Mouse (Mus musculus): Measurements from ENCODE around the gene Rnf186. TPM values are rescaled to one million over a fixed set of nuclear protein-coding genes. Genes with fewer than 3 reads are reported as not detected.

Gene Rnf186
- polyA plus RNA-seq (2014; fragmentation: Nextera tagmentation; extraction: Ambion mirVana), result not detected in 2 replicates

GRCm38 (mm10) chr4:138966866-138967265 is at the start of gene Rnf186:
TSS of gene Rnf186 (plus strand) at chr4:138967112.
- H3K27ac ChIP-seq (replicated peaks in 1 of 2; ENCODE audit: control insufficient read depth in 1 of 2, insufficient read depth in 1 of 2, low read depth in 2 of 2, low read length in 2 of 2), result no peak within 1 kb of the TSS
- H3K9me3 ChIP-seq (ENCODE audit: control insufficient read depth, low read length), result no peaks in the 10 kb centered on the region
- H3K4me3 ChIP-seq (ENCODE audit: control insufficient read depth in 1 of 2, insufficient read depth in 1 of 2, low read depth in 1 of 2, low read length in 2 of 2), result no peak within 1 kb of the TSS
- H3K4me2 ChIP-seq (ENCODE audit: low read length), result no peak within 1 kb of the TSS
- WGBS, result 88% methylated on average over 13 of the region's 13 CpGs
- no peak within 1 kb of the TSS for H3K9ac ChIP-seq (ENCODE audit: low read length)
- ATAC-seq (ENCODE audit: insufficient number of reproducible peaks, insufficient read depth, low FRiP score, low read depth), result no peak
- H3K27me3 ChIP-seq (ENCODE audit: control insufficient read depth, insufficient read depth, low read length), result no peaks in the 10 kb centered on the region
- H3K36me3 ChIP-seq (ENCODE audit: control insufficient read depth, insufficient read depth, low read length), result no peaks in the 10 kb centered on the region
- H3K4me1 ChIP-seq (ENCODE audit: control insufficient read depth in 2 of 2, insufficient read depth in 2 of 2, low read length in 2 of 2), result peaks cover 10 to 12% of the 10 kb centered on the region in 2 experiments

DNA sequence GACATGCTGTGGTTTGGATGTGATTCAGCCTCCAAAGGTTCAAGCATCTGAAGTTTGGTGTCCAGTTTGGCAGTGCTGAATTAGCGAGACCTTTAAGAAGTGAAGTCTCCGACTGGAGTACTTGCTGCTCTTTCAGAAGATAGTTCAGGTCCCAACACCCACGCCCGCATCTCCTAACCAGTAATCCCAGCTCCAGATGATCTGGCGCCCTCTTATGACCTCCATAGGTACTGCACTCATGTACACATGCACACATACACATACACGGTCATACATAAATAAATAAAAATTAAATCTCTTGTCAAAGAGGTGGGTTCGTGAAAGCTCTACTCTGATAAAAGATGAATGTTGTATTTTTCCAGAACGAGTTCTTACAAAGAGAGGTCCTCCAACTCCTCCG is 49.6 kb upstream of the Rnf186 start:
- peaks cover 7% of the 10 kb centered on the region for H3K27me3 ChIP-seq (ENCODE audit: control insufficient read depth, insufficient read depth, low read length)
- H3K27ac ChIP-seq (replicated peaks in 1 of 2; ENCODE audit: control insufficient read depth in 1 of 2, insufficient read depth in 1 of 2, low read depth in 2 of 2, low read length in 2 of 2), result no peak overlapping the region
- H3K36me3 ChIP-seq (ENCODE audit: control insufficient read depth, insufficient read depth, low read length), result no peaks in the 10 kb centered on the region
- 0 out of 2 replicates have a peak, but pooled peaks cover 3% of the 10 kb centered on the region for H3K9me3 ChIP-seq (ENCODE audit: control insufficient read depth, low read length)
- no peak for ATAC-seq (ENCODE audit: insufficient number of reproducible peaks, insufficient read depth, low FRiP score, low read depth)
- peaks cover 3 to 6% of the 10 kb centered on the region in 2 experiments; a peak in 3 of 4 replicates for H3K4me1 ChIP-seq (ENCODE audit: control insufficient read depth in 2 of 2, insufficient read depth in 2 of 2, low read length in 2 of 2)
- H3K4me2 ChIP-seq (ENCODE audit: low read length), result no peak overlapping the region
- H3K4me3 ChIP-seq (ENCODE audit: control insufficient read depth in 1 of 2, insufficient read depth in 1 of 2, low read depth in 1 of 2, low read length in 2 of 2), result no peak overlapping the region
- 82% methylated on average over 9 of the region's 9 CpGs for WGBS
- no peak overlapping the region for H3K9ac ChIP-seq (ENCODE audit: low read length)

DNA sequence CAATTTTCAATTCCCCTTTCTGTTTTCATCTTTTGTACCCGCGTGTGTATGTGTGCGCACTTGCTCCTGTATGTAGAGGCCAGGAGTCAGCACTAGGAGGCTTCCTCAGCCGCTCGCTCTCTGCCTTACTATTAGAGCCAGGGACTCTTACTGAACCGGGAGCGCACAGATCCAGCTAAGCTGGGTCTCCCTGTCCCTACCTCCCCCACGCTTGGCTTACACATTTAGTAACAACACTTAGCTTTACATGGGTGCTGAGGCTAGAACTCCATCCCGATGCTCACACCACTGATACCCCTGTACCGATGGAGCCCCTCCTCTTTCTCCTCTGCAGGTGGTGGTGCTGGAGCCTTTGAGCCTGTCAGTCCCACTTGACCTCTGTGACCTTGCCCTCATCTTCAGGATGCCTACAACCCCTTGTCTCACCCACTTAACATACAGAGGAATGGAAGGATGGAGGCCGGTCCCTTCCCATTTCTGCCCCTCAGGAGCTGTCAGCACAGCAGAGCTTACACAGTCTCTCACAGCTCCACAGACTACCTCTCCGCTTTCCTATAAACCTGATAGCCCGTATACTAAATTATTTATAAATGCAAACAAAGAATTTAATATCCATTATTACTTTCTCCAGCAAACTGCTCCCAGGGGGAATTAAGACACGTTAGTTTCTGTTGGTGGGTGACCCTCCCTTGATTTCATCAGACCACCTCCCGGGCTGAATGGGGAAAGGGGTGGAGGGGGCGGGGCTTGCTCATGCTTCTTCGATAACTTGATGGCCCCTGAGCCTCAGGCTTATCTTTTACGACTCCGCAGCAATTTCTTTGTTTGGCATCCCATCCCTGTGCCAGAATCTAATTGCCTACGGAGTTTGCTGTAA is 45.4 kb upstream of the Rnf186 start:
- no peak overlapping the region for H3K27ac ChIP-seq (replicated peaks in 1 of 2; ENCODE audit: control insufficient read depth in 1 of 2, insufficient read depth in 1 of 2, low read depth in 2 of 2, low read length in 2 of 2)
- H3K4me1 ChIP-seq (ENCODE audit: control insufficient read depth in 2 of 2, insufficient read depth in 2 of 2, low read length in 2 of 2), result no peaks in the 10 kb centered on the region
- H3K36me3 ChIP-seq (ENCODE audit: control insufficient read depth, insufficient read depth, low read length), result no peaks in the 10 kb centered on the region
- H3K9ac ChIP-seq (ENCODE audit: low read length), result no peak overlapping the region
- 0 out of 2 replicates have a peak, but pooled peaks cover 3% of the 10 kb centered on the region for H3K9me3 ChIP-seq (ENCODE audit: control insufficient read depth, low read length)
- 34% methylated on average over 20 of the region's 20 CpGs for WGBS
- no peak for ATAC-seq (ENCODE audit: insufficient number of reproducible peaks, insufficient read depth, low FRiP score, low read depth)
- peaks cover 7% of the 10 kb centered on the region for H3K27me3 ChIP-seq (ENCODE audit: control insufficient read depth, insufficient read depth, low read length)
- 0 out of 4 replicates have a peak overlapping the region, but pooled peaks of 1 of the 2 experiments have one; percentile 9 for H3K4me3 ChIP-seq (ENCODE audit: control insufficient read depth in 1 of 2, insufficient read depth in 1 of 2, low read depth in 1 of 2, low read length in 2 of 2)
- peak overlapping the region; percentile 50 for H3K4me2 ChIP-seq (ENCODE audit: low read length)

DNA sequence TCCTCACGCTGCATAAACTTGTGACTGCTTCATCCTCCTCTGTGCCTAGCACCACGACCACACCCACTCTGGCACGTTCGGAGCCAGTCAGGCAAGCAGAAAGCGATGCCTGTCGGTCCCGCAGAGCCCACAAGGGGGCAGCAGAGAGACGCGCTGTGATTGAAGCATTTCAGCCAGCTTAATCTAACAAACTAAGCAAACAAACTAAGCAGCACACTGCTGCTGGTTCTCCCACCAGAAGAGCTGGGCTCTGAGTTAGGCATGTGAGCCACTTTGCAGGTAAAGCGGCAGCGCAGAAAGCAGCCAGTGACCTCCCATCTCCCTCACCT is 44.8 kb upstream of the Rnf186 start:
- 2% methylated on average over 11 of the region's 11 CpGs for WGBS
- no peak overlapping the region for H3K27ac ChIP-seq (replicated peaks in 1 of 2; ENCODE audit: control insufficient read depth in 1 of 2, insufficient read depth in 1 of 2, low read depth in 2 of 2, low read length in 2 of 2)
- no peaks in the 10 kb centered on the region for H3K4me1 ChIP-seq (ENCODE audit: control insufficient read depth in 2 of 2, insufficient read depth in 2 of 2, low read length in 2 of 2)
- H3K36me3 ChIP-seq (ENCODE audit: control insufficient read depth, insufficient read depth, low read length), result no peaks in the 10 kb centered on the region
- ATAC-seq (ENCODE audit: insufficient number of reproducible peaks, insufficient read depth, low FRiP score, low read depth), result 0 out of 2 replicates have a peak, but pooled peaks have one; percentile 50
- H3K4me2 ChIP-seq (ENCODE audit: low read length), result peak overlapping the region; percentile 50
- H3K4me3 ChIP-seq (ENCODE audit: control insufficient read depth in 1 of 2, insufficient read depth in 1 of 2, low read depth in 1 of 2, low read length in 2 of 2), result 0 out of 4 replicates have a peak overlapping the region, but pooled peaks of 1 of the 2 experiments have one; percentile 9
- 0 out of 2 replicates have a peak, but pooled peaks cover 2% of the 10 kb centered on the region for H3K9me3 ChIP-seq (ENCODE audit: control insufficient read depth, low read length)
- H3K9ac ChIP-seq (ENCODE audit: low read length), result no peak overlapping the region
- H3K27me3 ChIP-seq (ENCODE audit: control insufficient read depth, insufficient read depth, low read length), result peaks cover 7% of the 10 kb centered on the region

GRCm38 (mm10) chr4:138925561-138925960 is 41.4 kb upstream of the Rnf186 start:
- Histone ChIP-seq H3K27me3 (ENCODE audit: control insufficient read depth, insufficient read depth, low read length) (peaks cover 10% of the 10 kb centered on the region), H3K9ac (ENCODE audit: low read length) (no peak overlapping the region), H3K36me3 (ENCODE audit: control insufficient read depth, insufficient read depth, low read length) (no peaks in the 10 kb centered on the region), H3K27ac (replicated peaks in 1 of 2; ENCODE audit: control insufficient read depth in 1 of 2, insufficient read depth in 1 of 2, low read depth in 2 of 2, low read length in 2 of 2) (no peak overlapping the region), H3K9me3 (ENCODE audit: control insufficient read depth, low read length) (no peaks in the 10 kb centered on the region), H3K4me2 (ENCODE audit: low read length) (no peak overlapping the region), H3K4me3 (ENCODE audit: control insufficient read depth in 1 of 2, insufficient read depth in 1 of 2, low read depth in 1 of 2, low read length in 2 of 2) (no peak overlapping the region), H3K4me1 (ENCODE audit: control insufficient read depth in 2 of 2, insufficient read depth in 2 of 2, low read length in 2 of 2) (no peaks in the 10 kb centered on the region)
- WGBS, result 19% methylated on average over 2 of the region's 2 CpGs
- no peak for ATAC-seq (ENCODE audit: insufficient number of reproducible peaks, insufficient read depth, low FRiP score, low read depth)

DNA sequence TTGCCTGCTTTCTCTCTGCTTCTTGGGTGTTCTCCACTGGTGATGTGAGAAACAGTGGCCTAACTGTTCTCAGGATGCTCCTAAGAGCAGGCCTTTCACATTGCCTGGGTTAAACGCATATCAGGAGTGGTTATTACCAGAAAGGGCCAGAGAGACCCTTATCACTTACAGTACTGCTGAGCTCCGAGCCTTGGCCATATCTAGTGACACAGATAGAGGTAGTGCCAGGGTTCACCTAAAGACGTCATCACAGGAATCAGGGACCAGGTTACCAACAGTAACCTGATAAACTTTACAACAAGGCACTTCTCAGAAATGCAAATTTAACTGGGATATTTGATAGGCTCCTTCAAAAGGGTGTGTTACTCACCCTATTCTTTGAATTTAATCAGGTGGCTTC is 33.0 kb upstream of the Rnf186 start:
- Histone ChIP-seq H3K27me3 (ENCODE audit: control insufficient read depth, insufficient read depth, low read length) (no peaks in the 10 kb centered on the region), H3K9me3 (ENCODE audit: control insufficient read depth, low read length) (no peaks in the 10 kb centered on the region), H3K27ac (replicated peaks in 1 of 2; ENCODE audit: control insufficient read depth in 1 of 2, insufficient read depth in 1 of 2, low read depth in 2 of 2, low read length in 2 of 2) (no peak overlapping the region), H3K36me3 (ENCODE audit: control insufficient read depth, insufficient read depth, low read length) (no peaks in the 10 kb centered on the region), H3K9ac (ENCODE audit: low read length) (no peak overlapping the region), H3K4me3 (ENCODE audit: control insufficient read depth in 1 of 2, insufficient read depth in 1 of 2, low read depth in 1 of 2, low read length in 2 of 2) (no peak overlapping the region), H3K4me1 (ENCODE audit: control insufficient read depth in 2 of 2, insufficient read depth in 2 of 2, low read length in 2 of 2) (no peaks in the 10 kb centered on the region), H3K4me2 (ENCODE audit: low read length) (no peak overlapping the region)
- ATAC-seq (ENCODE audit: insufficient number of reproducible peaks, insufficient read depth, low FRiP score, low read depth), result no peak
- WGBS, result 23% methylated on average over 3 of the region's 3 CpGs

GRCm38 (mm10) chr4:138934456-138935145 is 32.3 kb upstream of the Rnf186 start:
- Histone ChIP-seq H3K4me3 (ENCODE audit: control insufficient read depth in 1 of 2, insufficient read depth in 1 of 2, low read depth in 1 of 2, low read length in 2 of 2) (no peak overlapping the region), H3K36me3 (ENCODE audit: control insufficient read depth, insufficient read depth, low read length) (no peaks in the 10 kb centered on the region), H3K4me1 (ENCODE audit: control insufficient read depth in 2 of 2, insufficient read depth in 2 of 2, low read length in 2 of 2) (no peaks in the 10 kb centered on the region), H3K27me3 (ENCODE audit: control insufficient read depth, insufficient read depth, low read length) (no peaks in the 10 kb centered on the region), H3K27ac (replicated peaks in 1 of 2; ENCODE audit: control insufficient read depth in 1 of 2, insufficient read depth in 1 of 2, low read depth in 2 of 2, low read length in 2 of 2) (no peak overlapping the region), H3K9me3 (ENCODE audit: control insufficient read depth, low read length) (no peaks in the 10 kb centered on the region), H3K4me2 (ENCODE audit: low read length) (no peak overlapping the region), H3K9ac (ENCODE audit: low read length) (no peak overlapping the region)
- 78% methylated on average over 11 of the region's 11 CpGs for WGBS
- no peak for ATAC-seq (ENCODE audit: insufficient number of reproducible peaks, insufficient read depth, low FRiP score, low read depth)
